Mouse (Mus musculus) layer of hippocampus, postnatal 25 days (tissue): ENCODE measurements around the gene Ninj2. TPM values are rescaled to one million over a fixed set of nuclear protein-coding genes. Genes with fewer than 3 reads are reported as not detected.

Experiments used
- DNase-seq, 2 experiments: peaks; one replicate each; pipeline ENCODE4 v3.0.0; 2022; ENCODE audit warnings: mixed read lengths in 2 of 2, low spot score in 1 of 2; ENCODE audit errors: extremely low spot score in 1 of 2
- total RNA-seq, 2 experiments: library from RNA; stranded (reverse); gene quantifications; 2 replicates each; pipeline ENCODE4 v1.2.3; 2021

The Ninj2 gene
- total RNA-seq, 2 experiments from 2014 or later: 2.3 to 2.9 TPM

GRCm38 (mm10) chr6:120172294-120173017 lies 79.3 kb downstream of the Ninj2 start:
- DNase-seq: no peak

DNA sequence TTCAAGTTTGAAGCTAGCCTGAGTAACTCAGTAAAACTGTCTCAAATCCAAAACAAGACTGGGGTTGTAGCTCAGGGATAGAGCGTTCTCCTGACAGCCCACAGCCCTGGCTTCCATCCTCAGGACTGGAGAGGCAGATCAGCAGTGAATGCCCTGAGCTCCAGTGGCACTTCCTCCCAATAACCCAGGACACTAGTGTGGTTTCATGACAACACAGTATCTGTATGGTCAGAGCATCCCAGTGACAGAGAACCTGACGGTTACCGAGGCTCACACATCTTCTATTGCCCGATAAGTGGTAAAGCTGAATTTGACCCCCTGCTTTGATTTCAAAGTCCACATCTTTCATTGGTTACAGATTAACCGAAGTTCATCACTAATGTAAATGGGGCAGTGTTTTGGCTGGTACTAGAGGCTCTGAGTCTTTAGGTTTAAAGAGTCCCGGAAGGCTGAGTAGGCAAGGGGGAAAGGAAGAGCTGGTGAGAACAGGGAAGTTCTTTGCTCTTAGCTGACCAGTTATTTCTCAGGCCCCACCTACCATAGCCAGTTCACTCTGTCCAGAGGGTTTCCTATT lies 81.0 kb downstream of the Ninj2 start:
- DNase-seq: no peak

- no peak for DNase-seq
These were observed 81.5 kb downstream of the Ninj2 start for GRCm38 (mm10) chr6:120174602-120175115.

GRCm38 (mm10) chr6:120175650-120176049 lies 82.5 kb downstream of the Ninj2 start:
- DNase-seq: no peak

DNA sequence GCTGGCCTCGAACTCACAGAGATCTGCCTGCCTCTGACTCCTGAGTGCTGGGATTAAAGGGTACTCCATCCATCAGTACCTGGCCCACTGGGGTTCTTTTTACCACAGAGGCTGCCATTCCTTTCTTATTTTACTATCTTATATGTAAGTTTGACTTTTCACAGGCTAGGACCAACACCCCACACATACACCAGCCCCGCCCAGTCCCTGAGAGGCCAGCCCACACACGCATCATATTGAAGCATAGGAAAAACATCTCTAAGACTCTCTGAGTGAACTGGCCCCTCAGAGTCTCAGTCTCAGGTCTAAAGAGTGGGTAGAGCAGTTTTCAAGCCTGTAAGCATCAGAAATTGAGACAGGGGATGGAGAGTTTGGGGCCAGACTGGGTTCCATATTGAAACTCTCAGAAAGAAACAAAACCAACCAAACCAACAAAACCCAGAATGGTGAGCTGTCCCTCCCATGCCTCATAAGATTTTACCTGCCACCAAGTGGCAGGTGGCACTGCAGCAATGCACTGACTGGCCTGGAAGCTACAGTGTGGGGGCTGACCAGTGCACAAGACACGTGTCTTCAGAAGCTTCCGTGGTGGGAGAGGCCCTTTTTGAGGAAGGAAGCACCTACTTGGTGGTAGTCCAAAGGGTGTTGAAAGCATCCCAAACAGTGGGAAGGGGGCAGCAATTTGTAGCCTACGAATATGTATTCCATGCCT lies 86.0 kb downstream of the Ninj2 start:
- no peak for DNase-seq

DNA sequence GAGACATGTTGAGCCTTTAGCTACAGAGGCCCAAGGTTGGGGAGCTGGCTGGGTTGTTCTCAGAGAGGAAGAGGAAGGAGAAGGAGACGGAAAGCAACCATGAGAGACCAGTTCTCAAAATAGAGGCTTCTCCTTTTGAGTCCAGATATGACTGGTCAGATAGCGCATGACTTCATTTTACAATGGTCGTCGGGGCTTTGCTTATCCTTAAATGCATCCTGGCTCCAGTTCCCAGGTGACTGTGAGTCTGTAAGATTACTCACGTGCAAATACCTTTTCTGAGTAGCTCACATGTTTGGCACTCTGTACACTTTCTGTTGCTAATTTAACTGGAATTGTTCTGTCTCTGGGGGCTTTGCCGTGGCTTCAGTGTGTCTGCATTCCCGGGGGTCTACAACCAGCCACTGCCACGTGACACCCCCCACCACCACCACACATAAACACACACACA lies 86.6 kb downstream of the Ninj2 start:
- no peak for DNase-seq

- no peak for DNase-seq
These were observed 87.3 kb downstream of the Ninj2 start for GRCm38 (mm10) chr6:120180492-120180891.

DNA sequence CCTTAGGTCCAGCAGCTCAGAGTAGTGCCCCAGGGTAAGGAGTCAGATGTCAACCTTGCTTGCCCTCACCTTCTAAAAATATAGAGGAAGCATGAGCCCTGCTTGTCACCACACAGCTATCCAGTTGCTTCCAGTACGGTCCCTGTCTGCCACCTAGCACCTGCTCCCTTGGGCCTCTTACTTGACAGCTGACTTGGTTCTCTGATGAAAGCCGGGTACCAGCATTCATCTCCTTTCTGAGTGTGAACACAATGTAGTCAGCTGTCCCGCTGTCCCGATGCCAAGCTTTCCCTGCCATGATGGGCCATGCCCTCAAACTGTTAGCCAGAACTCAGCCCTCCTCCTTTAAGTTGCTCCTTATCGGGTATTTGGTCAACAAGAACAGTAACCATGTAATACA lies 89.0 kb downstream of the Ninj2 start:
- no peak for DNase-seq

GRCm38 (mm10) chr6:120183771-120184170 lies 90.6 kb downstream of the Ninj2 start:
- no peak for DNase-seq

DNA sequence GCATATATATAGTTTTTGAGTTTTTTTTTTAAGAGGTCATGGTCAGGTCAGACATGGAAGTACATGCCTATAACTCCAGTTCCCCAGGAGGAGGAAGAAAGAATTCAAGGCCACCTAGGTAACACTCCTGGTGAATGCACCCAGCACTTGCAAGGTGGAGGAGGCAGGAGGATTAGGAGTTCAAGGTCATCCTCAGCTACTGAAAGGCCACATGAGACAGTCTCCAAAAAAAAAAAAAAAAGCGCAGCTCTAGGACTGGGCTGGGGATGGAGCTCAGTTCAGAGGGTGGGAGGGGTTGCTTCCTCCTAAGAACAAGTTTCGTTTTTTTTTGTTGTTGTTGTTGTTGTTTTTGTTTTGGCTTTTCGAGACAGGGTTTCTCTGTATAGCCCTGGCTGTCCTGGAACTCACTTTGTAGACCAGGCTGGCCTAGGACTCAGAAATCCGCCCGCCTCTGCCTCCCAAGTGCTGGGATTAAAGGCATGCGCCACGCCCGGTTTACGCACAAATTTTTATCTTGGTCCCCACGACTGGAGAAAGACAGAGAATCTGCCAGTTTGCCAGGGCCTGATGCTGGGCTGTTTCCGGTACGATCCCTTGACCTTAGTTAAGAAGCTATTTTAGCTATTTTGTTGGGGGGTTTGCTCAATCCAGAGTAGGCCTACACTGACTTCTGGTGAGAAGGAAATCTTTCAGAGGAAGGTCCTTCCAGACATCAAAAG lies 92.0 kb downstream of the Ninj2 start:
- DNase-seq: no peak

DNA sequence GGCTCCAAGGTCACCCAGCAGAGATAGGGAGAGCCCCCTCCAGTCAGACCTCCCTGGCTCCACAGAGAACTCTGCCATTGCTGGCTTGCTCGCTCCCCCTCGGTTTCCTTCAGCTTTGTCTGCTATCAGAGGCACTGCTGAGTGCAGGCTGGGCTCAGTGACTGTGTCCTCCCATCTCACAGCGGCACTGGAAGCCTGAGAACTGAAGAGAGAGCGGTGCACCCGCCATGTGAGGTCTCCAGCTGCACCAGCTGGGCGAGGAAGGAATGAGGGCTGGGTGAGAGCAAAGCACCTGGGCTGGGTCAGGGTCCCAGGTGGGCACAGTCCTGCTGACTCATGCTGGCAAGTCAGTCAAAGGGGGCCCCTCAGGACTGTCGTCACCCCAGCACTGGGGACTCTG lies 92.6 kb downstream of the Ninj2 start:
- no peak for DNase-seq

GRCm38 (mm10) chr6:120186594-120186993 lies 93.4 kb downstream of the Ninj2 start:
- no peak for DNase-seq

- no peak for DNase-seq
These were observed 94.5 kb downstream of the Ninj2 start for GRCm38 (mm10) chr6:120187587-120188176.

DNA sequence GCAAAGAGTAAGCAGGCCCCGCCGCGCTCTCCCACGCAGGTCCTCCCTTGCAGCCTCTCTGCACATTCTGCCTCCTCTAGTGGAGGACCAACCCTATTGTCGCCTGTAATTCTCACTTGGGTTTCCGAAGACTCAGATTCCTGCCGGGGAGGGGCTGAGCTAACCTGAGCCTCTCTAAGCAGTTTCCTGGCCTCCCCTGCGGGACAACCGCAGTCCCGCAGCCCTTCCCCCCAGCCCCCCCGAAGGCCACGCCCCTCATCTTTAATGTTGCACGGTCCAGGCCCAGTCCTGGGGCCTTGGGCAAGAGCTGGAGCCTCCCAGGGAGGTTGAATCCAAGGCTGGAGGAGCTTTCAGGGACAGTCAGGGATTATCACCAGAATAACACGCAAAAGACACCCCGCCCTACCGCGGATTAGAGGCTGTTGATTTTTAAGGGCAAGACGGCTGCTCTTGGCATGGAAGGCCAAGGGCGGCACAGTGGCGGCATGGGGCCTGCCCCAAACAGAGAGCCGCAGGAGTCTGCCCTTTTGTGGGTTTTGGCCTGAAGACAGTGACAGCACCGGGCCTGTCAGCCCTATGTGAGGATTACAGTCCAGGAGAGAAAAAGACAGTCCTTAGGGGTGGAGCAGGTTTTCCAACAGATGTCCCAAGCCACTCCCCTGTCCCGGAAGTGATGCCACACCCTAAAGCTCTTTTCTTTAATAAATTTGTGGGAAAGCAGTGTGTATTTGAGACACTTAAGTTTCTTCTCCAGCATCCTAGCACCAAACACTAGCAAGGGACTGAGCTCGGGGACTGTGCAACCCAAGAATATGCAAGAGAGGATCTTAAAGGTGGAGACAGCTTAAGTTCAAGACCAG lies 95.5 kb downstream of the Ninj2 start:
- DNase-seq: no peak

DNA sequence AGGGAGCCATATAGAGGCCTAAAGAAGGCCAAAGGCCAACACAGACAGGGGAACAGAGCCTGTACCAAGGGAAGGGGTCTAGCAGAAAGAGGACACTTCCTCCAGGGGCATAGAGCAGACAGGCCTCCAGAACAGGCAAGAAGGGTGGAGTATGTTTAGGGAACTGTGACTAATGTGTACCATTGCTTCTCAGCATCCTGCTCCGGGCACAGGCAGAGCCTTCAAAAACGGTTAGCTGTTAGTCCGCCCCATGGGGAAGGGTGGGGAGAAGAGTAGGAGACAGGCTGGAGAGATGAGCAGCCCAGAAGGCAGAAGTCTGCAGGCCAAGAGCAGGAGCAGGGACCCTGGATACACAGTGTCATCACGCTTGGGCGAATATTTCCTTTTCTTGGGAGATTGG lies 96.1 kb downstream of the Ninj2 start:
- no peak for DNase-seq

DNA sequence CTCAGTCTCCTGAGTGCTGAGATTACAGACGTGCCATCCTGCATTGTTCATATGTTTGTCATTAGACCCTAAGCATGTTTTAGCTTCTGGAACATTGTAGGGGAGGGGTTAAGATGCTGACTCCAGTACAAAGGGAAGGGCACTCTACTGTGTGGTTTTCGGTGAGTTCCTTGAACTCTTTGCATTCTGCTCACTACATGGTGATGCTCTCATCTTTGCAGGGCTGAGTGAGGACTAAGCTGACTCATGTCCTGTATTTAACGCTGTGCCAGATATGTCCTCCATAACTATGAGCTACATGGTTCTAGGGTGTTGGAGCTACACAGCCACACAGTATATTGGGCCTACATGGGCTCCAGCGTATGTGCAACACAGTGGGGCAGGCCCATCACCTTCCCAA lies 97.2 kb downstream of the Ninj2 start:
- DNase-seq: no peak

- DNase-seq: no peak
These were observed 97.8 kb downstream of the Ninj2 start for GRCm38 (mm10) chr6:120190912-120191311.

GRCm38 (mm10) chr6:120191396-120192170 lies 98.4 kb downstream of the Ninj2 start:
- DNase-seq: no peak
